Mouse (Mus musculus): ENCODE measurements at regions not wholly inside any gene's neighbourhood (a gene's known extent, or its start where the extent isn't known, plus 50 kb on each side); places are given as distances from the start of the nearest gene placed in this dataset.

- TF ChIP-seq POLR2A (IDR thresholded peaks at IDR 0.05; ENCODE audit: borderline replicate concordance, extremely low read depth, insufficient read depth, insufficient read length, poor library complexity, severe bottlenecking) (no peak), CTCF (IDR thresholded peaks at IDR 0.05; ENCODE audit: borderline replicate concordance, extremely low read depth, insufficient read depth, insufficient read length) (peak; percentile 81)
Measured at GRCm38 (mm10) chr5:101365364-101365763, 299.4 kb downstream of the Nkx6-1 start.

All from brain, embryonic 14.5 days (tissue).